Mouse (Mus musculus): ENCODE results near the gene Arl2bp. TPM values are rescaled to one million over a fixed set of nuclear protein-coding genes. Genes with fewer than 3 reads are reported as not detected.

The Arl2bp gene
- polyA plus RNA-seq (2012; rRNA removed; ENCODE audit: low replicate concordance), result 104 and 142 TPM in 2 replicates

DNA sequence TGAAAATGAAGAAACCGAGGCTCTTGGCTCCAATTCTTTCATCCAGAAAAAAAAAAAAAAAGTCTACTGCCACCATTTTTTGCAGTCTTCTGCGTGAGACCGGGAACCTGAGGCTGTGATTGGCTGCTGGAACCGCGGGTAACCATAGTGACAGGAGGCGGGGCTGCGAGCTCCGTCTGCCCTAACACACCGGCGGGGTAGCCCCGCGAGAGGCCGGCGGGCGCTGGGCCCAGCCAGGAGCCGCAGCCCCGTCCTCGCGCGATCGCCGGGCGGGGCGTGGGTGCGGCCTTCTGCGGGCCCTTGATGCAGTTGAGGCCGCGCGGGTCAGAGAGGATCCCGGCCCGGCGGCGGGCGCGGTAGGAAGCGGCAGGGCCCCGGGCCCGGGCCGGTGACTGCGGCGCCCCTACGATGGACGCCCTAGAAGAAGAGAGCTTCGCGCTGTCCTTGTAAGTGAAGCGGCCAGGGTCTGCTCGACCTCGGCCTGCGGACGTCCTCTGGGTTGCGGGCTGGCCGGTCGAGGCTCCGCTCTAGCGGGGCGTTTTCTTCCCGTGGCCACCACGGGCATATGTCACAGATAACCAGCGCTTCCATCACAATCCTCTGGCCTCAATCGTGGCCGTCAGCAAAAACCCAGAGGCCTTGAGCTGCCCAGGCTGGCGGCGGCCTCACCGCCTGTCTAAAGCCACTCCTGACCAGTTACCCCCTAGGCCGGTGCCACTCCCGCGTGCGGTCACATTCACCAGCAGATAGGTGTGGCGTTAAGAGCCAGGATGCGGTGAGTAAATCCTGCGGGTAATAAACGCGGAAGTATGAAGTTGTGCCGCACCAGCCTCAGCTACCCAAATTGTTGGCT, at the start of gene Arl2bp:
TSS of gene Arl2bp (plus strand) at position 145 of the 853 bp plus-strand sequence.

DNA sequence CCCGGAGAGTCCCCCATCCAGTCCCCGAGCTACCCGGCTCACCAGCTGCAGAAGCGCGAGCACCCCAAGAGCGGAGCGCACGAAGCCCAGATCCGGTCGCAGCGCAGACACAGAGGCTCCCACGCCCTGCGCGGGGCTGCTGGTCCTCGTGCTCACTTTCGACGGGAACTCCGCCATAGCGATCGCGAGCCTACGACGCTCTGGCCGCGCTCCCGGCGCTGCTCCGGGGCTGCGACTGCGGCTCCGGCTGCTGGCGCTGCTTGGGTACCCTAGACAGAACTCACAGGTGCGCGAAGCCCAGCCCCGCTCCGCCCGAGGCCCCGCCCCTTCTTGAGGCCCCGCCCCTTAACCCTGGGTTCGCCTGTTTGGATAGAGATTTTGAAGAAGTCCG, 29.6 kb downstream of the Arl2bp start, which contains the start of gene Pllp:
TSS of gene Pllp (minus strand) at position 285 of the 391 bp plus-strand sequence.

Other genes starting within 250 kb of the Arl2bp start
- gene Nlrc5, start 232.2 kb upstream of the Arl2bp start, polyA plus RNA-seq (2012; rRNA removed; ENCODE audit: low replicate concordance), result 20.6 and 29.4 TPM in 2 replicates
- 44.4 and 124 TPM in 2 replicates for gene Cpne2, start 133.6 kb upstream of the Arl2bp start, polyA plus RNA-seq (2012; rRNA removed; ENCODE audit: low replicate concordance)
- gene Rspry1, start 64.7 kb upstream of the Arl2bp start, polyA plus RNA-seq (2012; rRNA removed; ENCODE audit: low replicate concordance), result 8.9 and 11.7 TPM in 2 replicates
- gene Fam192a, start 64.6 kb upstream of the Arl2bp start, polyA plus RNA-seq (2012; rRNA removed; ENCODE audit: low replicate concordance), result 19.9 and 21.5 TPM in 2 replicates
- 25.6 and 29.9 TPM in 2 replicates for gene Pllp, start 29.7 kb downstream of the Arl2bp start, polyA plus RNA-seq (2012; rRNA removed; ENCODE audit: low replicate concordance)
- 3.3 and 5.1 TPM in 2 replicates for gene Ccl22, start 79.0 kb downstream of the Arl2bp start, polyA plus RNA-seq (2012; rRNA removed; ENCODE audit: low replicate concordance)
- 9.1 and 15.8 TPM in 2 replicates for gene Cx3cl1, start 105.4 kb downstream of the Arl2bp start, polyA plus RNA-seq (2012; rRNA removed; ENCODE audit: low replicate concordance)
- 0.44 and 1.3 TPM in 2 replicates for gene Ccl17, start 143.9 kb downstream of the Arl2bp start, polyA plus RNA-seq (2012; rRNA removed; ENCODE audit: low replicate concordance)
- gene Coq9, start 171.7 kb downstream of the Arl2bp start, polyA plus RNA-seq (2012; rRNA removed; ENCODE audit: low replicate concordance), result 175 and 245 TPM in 2 replicates
- 31.1 and 42.8 TPM in 2 replicates for gene Ciapin1, start 171.8 kb downstream of the Arl2bp start, polyA plus RNA-seq (2012; rRNA removed; ENCODE audit: low replicate concordance)
- gene Polr2c, start 190.8 kb downstream of the Arl2bp start, polyA plus RNA-seq (2012; rRNA removed; ENCODE audit: low replicate concordance), result 78.9 and 117 TPM in 2 replicates
- gene Dok4, start 209.7 kb downstream of the Arl2bp start, polyA plus RNA-seq (2012; rRNA removed; ENCODE audit: low replicate concordance), result 27.2 and 32.0 TPM in 2 replicates

Measured in subcutaneous adipose tissue, adult 2 months (tissue).